ENCODE assay signal across 29 mouse cellular contexts in genomic region chr10:115205284-115205683, GRCm38 (mm10). TPM values are rescaled to one million over a fixed set of nuclear protein-coding genes. Genes with fewer than 3 reads are reported as not detected.
DNase-seq lines count a peak whose midpoint lies in the region; ATAC-seq lines count a peak whose summit lies in the region.
"Had no signal": no experiment of that assay in that cellular context is flagged by ENCODE, and none has a peak within 500 bp of the region (broad histone marks: within the 10 kb centered on the region; RNA-seq: fewer than 3 reads in every experiment).

No protein-coding gene starts in this region.

- H3K4me2 ChIP-seq in intestine, embryonic 15.5 days (replicated peaks) = no peak overlapping the region
- H3K4me2 ChIP-seq in midbrain, embryonic 13.5 days (replicated peaks) = no peak overlapping the region
- H3K4me2 ChIP-seq: heart, embryonic 13.5 days; hindbrain, embryonic 14.5 days; neural tube, embryonic 12.5 days had no signal

- peak; percentile 84 for ATAC-seq in intestine, embryonic 15.5 days
- peak; percentile 50; the same call in 1 of the 2 replicates for ATAC-seq in megakaryocyte-erythroid progenitor cell, adult 5-6 weeks (replicated peaks; ENCODE audit: low FRiP score, low TSS enrichment, poor library complexity, severe bottlenecking)
- ATAC-seq in midbrain, embryonic 13.5 days = no peak
- ATAC-seq: forebrain, postnatal 0 days; inflammation-experienced regulatory T-cells, adult 6 months had no signal

- intact Hi-C loops in left cerebral cortex, postnatal 36 days (cut with DNase I) = no loop called here

- H3K4me3 ChIP-seq in intestine, embryonic 15.5 days (replicated peaks) = no peak overlapping the region
- H3K4me3 ChIP-seq in midbrain, embryonic 13.5 days (replicated peaks) = no peak overlapping the region
- H3K4me3 ChIP-seq: embryonic facial prominence, embryonic 10.5 days; forebrain, embryonic 10.5 days; heart, embryonic 13.5 days; neural tube, embryonic 12.5 days had no signal

- no peak overlapping the region for H3K9ac ChIP-seq in intestine, embryonic 15.5 days
- H3K9ac ChIP-seq in midbrain, embryonic 13.5 days (replicated peaks) = no peak overlapping the region
- H3K9ac ChIP-seq: forebrain, postnatal 0 days; heart, embryonic 13.5 days; hindbrain, embryonic 14.5 days; liver, embryonic 14.5 days; neural tube, embryonic 12.5 days had no signal

- no peak overlapping the region for H3K27ac ChIP-seq in intestine, embryonic 15.5 days
- H3K27ac ChIP-seq in midbrain, embryonic 13.5 days = no peak overlapping the region
- H3K27ac ChIP-seq: embryonic facial prominence, embryonic 10.5 days; forebrain, embryonic 10.5 days; heart, embryonic 13.5 days; hindbrain, embryonic 14.5 days; liver, embryonic 14.5 days; neural tube, embryonic 12.5 days had no signal

- WGBS in intestine, embryonic 15.5 days = 54% methylated on average over 1 of the region's 1 CpGs
- 95% methylated on average over 1 of the region's 1 CpGs for WGBS in midbrain, embryonic 13.5 days

- no peaks in the 10 kb centered on the region for H3K27me3 ChIP-seq in intestine, embryonic 15.5 days (replicated peaks)
- H3K27me3 ChIP-seq in midbrain, embryonic 13.5 days = no peaks in the 10 kb centered on the region
- H3K27me3 ChIP-seq: heart, embryonic 13.5 days; neural tube, embryonic 12.5 days had no signal

- DNase-seq in lung, postnatal 36 days = peak; percentile 13
- DNase-seq in lung, postnatal 14 days = no peak
- no peak for DNase-seq in left cerebral cortex, postnatal 36 days (ENCODE audit: low spot score in 2 of 2)
- no peak for DNase-seq in layer of hippocampus, postnatal 14 days (ENCODE audit: low spot score in 2 of 2)
- DNase-seq: cerebellum, adult 11-12 months; cerebellum, postnatal 10 days; forebrain, postnatal 0 days; gastrocnemius, postnatal 14 days; heart, postnatal 4 days; kidney, postnatal 25 days; midbrain, embryonic 14.5 days; right cerebral cortex, postnatal 25 days; spleen, adult 18-20 months; thymus, adult 2 months; thymus, postnatal 4 days had no signal

- H3K36me3 ChIP-seq in intestine, embryonic 15.5 days = peaks cover 20% of the 10 kb centered on the region
- H3K36me3 ChIP-seq in midbrain, embryonic 13.5 days = peaks cover 42% of the 10 kb centered on the region

- 0 out of 2 replicates have a peak, but pooled peaks cover 3% of the 10 kb centered on the region for H3K4me1 ChIP-seq in intestine, embryonic 15.5 days (replicated peaks)
- no peaks in the 10 kb centered on the region for H3K4me1 ChIP-seq in midbrain, embryonic 13.5 days (replicated peaks)
- H3K4me1 ChIP-seq: embryonic facial prominence, embryonic 10.5 days; forebrain, embryonic 10.5 days; neural tube, embryonic 12.5 days had no signal

- H3K9me3 ChIP-seq in intestine, embryonic 15.5 days = no peaks in the 10 kb centered on the region
- H3K9me3 ChIP-seq in midbrain, embryonic 13.5 days = no peaks in the 10 kb centered on the region
- H3K9me3 ChIP-seq: embryonic facial prominence, embryonic 10.5 days; forebrain, embryonic 10.5 days; heart, embryonic 13.5 days; neural tube, embryonic 12.5 days had no signal

RNA-seq across cellular contexts. Expression of gene Tph2, which starts 20.5 kb away (rescaled TPM):
- polyA plus RNA-seq in intestine, embryonic 15.5 days (2015; fragmentation: Nextera tagmentation; extraction: Ambion mirVana) = not detected in 2 replicates
- not detected in 2 replicates for total RNA-seq in megakaryocyte-erythroid progenitor cell, adult 5-6 weeks (2014; fragmentation: Nextera tagmentation)
- total RNA-seq in megakaryocyte-erythroid progenitor cell, adult 5-6 weeks (2017) = not detected in 2 replicates
- total RNA-seq in left cerebral cortex, postnatal 36 days (2021) = under 1 TPM; 0.54 to 0.84 TPM
- 1 to 10 TPM in 1 of 2 experiments, under 1 TPM in 1; 0.74 to 1.6 TPM for total RNA-seq in layer of hippocampus, postnatal 14 days (2021)
- 2.2 and 7.8 TPM in 2 replicates for polyA plus RNA-seq in midbrain, embryonic 13.5 days (2015; fragmentation: Nextera tagmentation; extraction: Ambion mirVana)
- total RNA-seq: gastrocnemius, postnatal 14 days; heart, adult 18-20 months; heart, postnatal 4 days; megakaryocyte, adult 5-6 weeks had no signal
- polyA plus RNA-seq: forebrain, embryonic 10.5 days; heart, embryonic 13.5 days; inflammation-experienced regulatory T-cells, adult 6 months; kidney, embryonic 14.5 days; liver, embryonic 14.5 days; lung, embryonic 16.5 days; thymus, adult 2 months had no signal

RNA-seq across cellular contexts. Expression of gene Tbc1d15, which starts 46.0 kb away (rescaled TPM):
- 57.7 and 66.6 TPM in 2 replicates for polyA plus RNA-seq in intestine, embryonic 15.5 days (2015; fragmentation: Nextera tagmentation; extraction: Ambion mirVana)
- 28.3 and 35.6 TPM in 2 replicates for total RNA-seq in megakaryocyte-erythroid progenitor cell, adult 5-6 weeks (2014; fragmentation: Nextera tagmentation)
- total RNA-seq in megakaryocyte-erythroid progenitor cell, adult 5-6 weeks (2017) = 30.7 and 35.2 TPM in 2 replicates
- 10 to 100 TPM; 48.5 to 53.8 TPM for total RNA-seq in left cerebral cortex, postnatal 36 days (2021)
- 10 to 100 TPM; 46.8 to 58.0 TPM for total RNA-seq in layer of hippocampus, postnatal 14 days (2021)
- 36.5 and 42.5 TPM in 2 replicates for polyA plus RNA-seq in midbrain, embryonic 13.5 days (2015; fragmentation: Nextera tagmentation; extraction: Ambion mirVana)
